Mouse (Mus musculus) neutrophil, adult 59 days (primary cell): ENCODE data around the gene Fcrl1. TPM values are rescaled to one million over a fixed set of nuclear protein-coding genes. Genes with fewer than 3 reads are reported as not detected.

Experiments
- total RNA-seq, 2 experiments: library from RNA; stranded (reverse); gene quantifications; 1 replicate in 1 of 2; 2 replicates in 1 of 2; pipeline ENCODE4 v1.2.4; 2023

Fcrl1 gene
- total RNA-seq, result 10 to 100 TPM; 13.3 to 16.5 TPM

GRCm38 (mm10) chr3:87376195-87377165, at the start of gene Fcrl1:
Gene Fcrl1, plus strand, starts transcription at chr3:87376387.

GRCm38 (mm10) chr3:87357581-87357980, 18.6 kb upstream of the Fcrl1 start, which contains the start of gene Cd5l:
Gene Cd5l, plus strand, starts transcription at chr3:87357881.

GRCm38 (mm10) chr3:87435479-87435878, 59.3 kb downstream of the Fcrl1 start, which contains the start of gene Fcrl5:
Gene Fcrl5, plus strand, starts transcription at chr3:87435773.

Other genes with a start within 250 kb of the Fcrl1 start
- gene Kirrel, start 201.6 kb upstream of the Fcrl1 start, total RNA-seq, result under 1 TPM; 0.15 to 0.20 TPM
- gene Fcrls, start 112.6 kb upstream of the Fcrl1 start, total RNA-seq, result not detected
- under 1 TPM; 0.66 to 0.84 TPM for gene Cd5l, start 18.5 kb upstream of the Fcrl1 start, total RNA-seq
- gene Fcrl5, start 59.4 kb downstream of the Fcrl1 start, total RNA-seq, result under 1 TPM in 1 of 2 experiments, not detected in 1; 0.15 TPM
- 10 to 100 TPM; 25.1 to 28.1 TPM for gene Etv3, start 149.0 kb downstream of the Fcrl1 start, total RNA-seq
- 10 to 100 TPM; 25.2 to 25.9 TPM for gene Arhgef11, start 241.2 kb downstream of the Fcrl1 start, total RNA-seq